Mouse (Mus musculus) myocyte (in vitro differentiated cells): Measurements from ENCODE around the gene Plvap.

Experiments used
- CEBPB ChIP-seq: IDR thresholded peaks from 2 replicates; pipeline ENCODE4 v1.6.1; 2011; ENCODE audit warnings: mild to moderate bottlenecking, moderate library complexity; ENCODE audit not compliant: poor library complexity, insufficient read depth, severe bottlenecking
- MAX ChIP-seq: IDR thresholded peaks from one replicate; pipeline ENCODE4 v1.6.1; 2011; ENCODE audit warnings: low read depth, mild to moderate bottlenecking, control low read depth
- POLR2AphosphoS2 ChIP-seq: IDR thresholded peaks from one replicate; pipeline ENCODE4 v1.6.1; 2011; ENCODE audit warnings: low read depth, control low read depth; ENCODE audit not compliant: insufficient read length

DNA sequence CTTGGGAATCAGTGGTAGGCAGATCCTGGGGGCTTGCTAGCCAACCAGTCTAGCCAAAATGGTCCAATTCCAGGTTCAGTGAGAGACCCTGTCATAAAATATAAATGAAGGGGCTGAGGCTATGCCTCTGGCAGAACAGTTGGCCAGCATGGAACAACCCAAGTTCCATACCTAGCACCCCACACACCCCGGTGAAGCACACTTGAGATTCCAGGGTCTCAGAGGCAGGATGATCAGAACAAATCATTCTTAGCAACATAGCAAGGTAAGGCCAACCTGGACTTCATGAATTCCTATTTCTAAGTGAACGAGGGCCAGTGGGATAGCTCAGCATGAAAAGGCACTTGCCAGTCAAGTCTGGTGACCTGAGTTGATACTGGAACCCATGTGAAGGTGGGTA is 44.4 kb downstream of the Plvap start:
- TF ChIP-seq MAX (no peak), POLR2AphosphoS2 (no peak), CEBPB (no peak)
